ENCODE assay signal across 8 mouse cellular contexts in genomic region chr7:24531211-24531971, GRCm38 (mm10). TPM values are rescaled to one million over a fixed set of nuclear protein-coding genes. Genes with fewer than 3 reads are reported as not detected.
DNase-seq lines count a peak whose midpoint lies in the region; ATAC-seq and TF ChIP-seq lines count a peak whose summit lies in the region.

No protein-coding gene starts in this region.

- H3K27me3 ChIP-seq in erythroblast, embryonic 14.5 days (ENCODE audit: control insufficient read depth) = no peaks in the 10 kb centered on the region
- peaks cover 14% of the 10 kb centered on the region for H3K27me3 ChIP-seq in heart, embryonic 13.5 days (replicated peaks)
- no peaks in the 10 kb centered on the region for H3K27me3 ChIP-seq in liver, postnatal 0 days (ENCODE audit: insufficient read depth, low read length)
- H3K27me3 ChIP-seq in neural tube, embryonic 14.5 days (ENCODE audit: control insufficient read depth, insufficient read depth, low read length) = no peaks in the 10 kb centered on the region

- peak overlapping the region; percentile 52 for H3K27ac ChIP-seq in brown adipose tissue, adult 24 weeks (replicated peaks; ENCODE audit: low read depth, low read length)
- H3K27ac ChIP-seq in heart, embryonic 13.5 days (replicated peaks) = peak overlapping the region; percentile 85
- peak overlapping the region; percentile 93 for H3K27ac ChIP-seq in liver, postnatal 0 days (ENCODE audit: low read depth)
- peak overlapping the region; percentile 81 for H3K27ac ChIP-seq in neural tube, embryonic 14.5 days (ENCODE audit: low read depth, low read length)

- H3K4me3 ChIP-seq in brown adipose tissue, adult 24 weeks (ENCODE audit: insufficient read depth, low read depth, low read length) = peak overlapping the region; percentile 66
- H3K4me3 ChIP-seq in erythroblast, embryonic 14.5 days (replicated peaks) = peak overlapping the region; percentile 84
- peak overlapping the region; percentile 62 for H3K4me3 ChIP-seq in heart, embryonic 13.5 days
- H3K4me3 ChIP-seq in liver, postnatal 0 days (ENCODE audit: low read depth, low read length) = peak overlapping the region; percentile 57
- peak overlapping the region; percentile 72 for H3K4me3 ChIP-seq in neural tube, embryonic 14.5 days (ENCODE audit: low read depth, low read length)

- ATAC-seq in heart, embryonic 13.5 days (ENCODE audit: extremely low read depth, insufficient number of reproducible peaks, low FRiP score, low TSS enrichment) = peak; percentile 24; the same call in 1 of the 2 replicates
- peak; percentile 50 for ATAC-seq in liver, postnatal 0 days
- peak; percentile 55 for ATAC-seq in neural tube, embryonic 14.5 days (ENCODE audit: low read depth)

- H3K9me3 ChIP-seq in erythroblast, embryonic 14.5 days (ENCODE audit: control insufficient read depth, low read length) = 0 out of 2 replicates have a peak, but pooled peaks cover 6% of the 10 kb centered on the region
- H3K9me3 ChIP-seq in heart, embryonic 13.5 days = no peaks in the 10 kb centered on the region
- H3K9me3 ChIP-seq in liver, postnatal 0 days (ENCODE audit: low read length) = no peaks in the 10 kb centered on the region
- no peaks in the 10 kb centered on the region for H3K9me3 ChIP-seq in neural tube, embryonic 14.5 days (ENCODE audit: control insufficient read depth, low read length)

- TF ChIP-seq CTCF in liver, postnatal 0 days (IDR thresholded peaks at IDR 0.05; ENCODE audit: low read depth) = peak; percentile 90

- H3K9ac ChIP-seq in heart, embryonic 13.5 days = peak overlapping the region; percentile 93
- H3K9ac ChIP-seq in liver, postnatal 0 days (replicated peaks) = peak overlapping the region; percentile 88
- peak overlapping the region; percentile 96 for H3K9ac ChIP-seq in neural tube, embryonic 14.5 days (replicated peaks; ENCODE audit: low read depth, low read length)

- peak; percentile 44 to 52 for DNase-seq in CD8-positive naive resting alpha-beta T cell, adult 2 months (ENCODE audit: low read depth in 2 of 2, low spot score in 2 of 2)
- DNase-seq in kidney, postnatal 10 days = peak; percentile 86
- peak; percentile 82 for DNase-seq in liver, postnatal 0 days
- peak; percentile 84 for DNase-seq in testis, postnatal 10 days (ENCODE audit: low spot score)

- H3K4me1 ChIP-seq in brown adipose tissue, adult 24 weeks (ENCODE audit: control insufficient read depth, insufficient read depth, insufficient read length, low read length) = peaks cover 5% of the 10 kb centered on the region; the same call in 1 of the 2 replicates
- peaks cover 41% of the 10 kb centered on the region for H3K4me1 ChIP-seq in erythroblast, embryonic 14.5 days (ENCODE audit: control insufficient read depth)
- peaks cover 27% of the 10 kb centered on the region for H3K4me1 ChIP-seq in heart, embryonic 13.5 days
- H3K4me1 ChIP-seq in liver, postnatal 0 days (ENCODE audit: insufficient read depth) = peaks cover 17% of the 10 kb centered on the region
- H3K4me1 ChIP-seq in neural tube, embryonic 14.5 days (ENCODE audit: control insufficient read depth, insufficient read depth, low read length) = peaks cover 33% of the 10 kb centered on the region

- 2% methylated on average over 43 of the region's 43 CpGs for WGBS in heart, embryonic 13.5 days
- WGBS in liver, postnatal 0 days (ENCODE audit: insufficient replicate concordance) = 2% methylated on average over 43 of the region's 43 CpGs
- under 1% methylated on average over 43 of the region's 43 CpGs for WGBS in neural tube, embryonic 14.5 days

- no peak for TF ChIP-seq EP300 in liver, postnatal 0 days (IDR thresholded peaks at IDR 0.05; ENCODE audit: low read depth)

- peak overlapping the region; percentile 87 for H3K4me2 ChIP-seq in heart, embryonic 13.5 days
- peak overlapping the region; percentile 99 for H3K4me2 ChIP-seq in liver, postnatal 0 days (ENCODE audit: low read depth, low read length)
- peak overlapping the region; percentile 96 for H3K4me2 ChIP-seq in neural tube, embryonic 14.5 days (ENCODE audit: low read depth, low read length)

- H3K36me3 ChIP-seq in erythroblast, embryonic 14.5 days (ENCODE audit: control insufficient read depth) = peaks cover 15% of the 10 kb centered on the region
- peaks cover 42% of the 10 kb centered on the region for H3K36me3 ChIP-seq in heart, embryonic 13.5 days
- H3K36me3 ChIP-seq in liver, postnatal 0 days (replicated peaks; ENCODE audit: insufficient read depth, low read length) = peaks cover 24% of the 10 kb centered on the region
- peaks cover 16% of the 10 kb centered on the region for H3K36me3 ChIP-seq in neural tube, embryonic 14.5 days (ENCODE audit: control insufficient read depth, insufficient read depth, low read length)

RNA-seq across cellular contexts. Expression of gene Irgq, which starts 0.9 kb away (rescaled TPM):
- 9.1 and 9.2 TPM in 2 replicates for polyA plus RNA-seq in brown adipose tissue, adult 24 weeks (2012; ENCODE audit: insufficient read depth, insufficient read length, missing spikeins)
- 0.18 and 0.20 TPM in 2 replicates for polyA plus RNA-seq in erythroblast, embryonic 14.5 days (2012)
- polyA plus RNA-seq in heart, embryonic 13.5 days (2015; fragmentation: Nextera tagmentation; extraction: Ambion mirVana) = 4.6 and 5.6 TPM in 2 replicates
- 1.3 and 1.6 TPM in 2 replicates for polyA plus RNA-seq in liver, postnatal 0 days (2015; fragmentation: Nextera tagmentation; extraction: Ambion mirVana)
- polyA plus RNA-seq in neural tube, embryonic 14.5 days (2014; fragmentation: Nextera tagmentation; extraction: Ambion mirVana) = 21.5 and 27.0 TPM in 2 replicates

RNA-seq across cellular contexts. Expression of gene Pinlyp, which starts 14.5 kb away (rescaled TPM):
- not detected in 2 replicates for polyA plus RNA-seq in brown adipose tissue, adult 24 weeks (2012; ENCODE audit: insufficient read depth, insufficient read length, missing spikeins)
- polyA plus RNA-seq in erythroblast, embryonic 14.5 days (2012) = not detected in 2 replicates
- not detected in 2 replicates for polyA plus RNA-seq in heart, embryonic 13.5 days (2015; fragmentation: Nextera tagmentation; extraction: Ambion mirVana)
- polyA plus RNA-seq in liver, postnatal 0 days (2015; fragmentation: Nextera tagmentation; extraction: Ambion mirVana) = 0.13 TPM in 1 of 2 replicates, not detected in the other
- polyA plus RNA-seq in neural tube, embryonic 14.5 days (2014; fragmentation: Nextera tagmentation; extraction: Ambion mirVana) = not detected in 2 replicates

RNA-seq across cellular contexts. Expression of gene Xrcc1, which starts 14.7 kb away (rescaled TPM):
- 20.7 and 22.5 TPM in 2 replicates for polyA plus RNA-seq in brown adipose tissue, adult 24 weeks (2012; ENCODE audit: insufficient read depth, insufficient read length, missing spikeins)
- 32.1 and 34.8 TPM in 2 replicates for polyA plus RNA-seq in erythroblast, embryonic 14.5 days (2012)
- 72.9 and 77.8 TPM in 2 replicates for polyA plus RNA-seq in heart, embryonic 13.5 days (2015; fragmentation: Nextera tagmentation; extraction: Ambion mirVana)
- 17.9 and 18.0 TPM in 2 replicates for polyA plus RNA-seq in liver, postnatal 0 days (2015; fragmentation: Nextera tagmentation; extraction: Ambion mirVana)
- polyA plus RNA-seq in neural tube, embryonic 14.5 days (2014; fragmentation: Nextera tagmentation; extraction: Ambion mirVana) = 54.1 and 57.4 TPM in 2 replicates

RNA-seq across cellular contexts. Expression of gene AC161166.1, which starts 19.1 kb away (rescaled TPM):
- polyA plus RNA-seq in brown adipose tissue, adult 24 weeks (2012; ENCODE audit: insufficient read depth, insufficient read length, missing spikeins) = not detected in 2 replicates
- polyA plus RNA-seq in erythroblast, embryonic 14.5 days (2012) = not detected in 2 replicates
- polyA plus RNA-seq in heart, embryonic 13.5 days (2015; fragmentation: Nextera tagmentation; extraction: Ambion mirVana) = 0.17 and 0.18 TPM in 2 replicates
- not detected in 2 replicates for polyA plus RNA-seq in liver, postnatal 0 days (2015; fragmentation: Nextera tagmentation; extraction: Ambion mirVana)
- polyA plus RNA-seq in neural tube, embryonic 14.5 days (2014; fragmentation: Nextera tagmentation; extraction: Ambion mirVana) = 1.6 and 2.2 TPM in 2 replicates

RNA-seq across cellular contexts. Expression of gene Zfp428, which starts 24.6 kb away (rescaled TPM):
- polyA plus RNA-seq in brown adipose tissue, adult 24 weeks (2012; ENCODE audit: insufficient read depth, insufficient read length, missing spikeins) = 3.0 and 4.7 TPM in 2 replicates
- polyA plus RNA-seq in erythroblast, embryonic 14.5 days (2012) = 0.55 and 0.58 TPM in 2 replicates
- polyA plus RNA-seq in heart, embryonic 13.5 days (2015; fragmentation: Nextera tagmentation; extraction: Ambion mirVana) = 32.9 and 36.7 TPM in 2 replicates
- polyA plus RNA-seq in liver, postnatal 0 days (2015; fragmentation: Nextera tagmentation; extraction: Ambion mirVana) = 3.3 and 4.1 TPM in 2 replicates
- polyA plus RNA-seq in neural tube, embryonic 14.5 days (2014; fragmentation: Nextera tagmentation; extraction: Ambion mirVana) = 165 and 211 TPM in 2 replicates

Comparison
In these comparisons a context has a peak if more than half of its experiments do, and no peak if none do; other contexts are left out.
1. Peak in every context shown above with its lines: DNase-seq, ATAC-seq, H3K4me3 ChIP-seq and H3K27ac ChIP-seq.